Mouse (Mus musculus): ENCODE results near the gene Nipsnap2.
"Not testable (repeated sequence)": the region's sequence is repeated elsewhere in the genome, so short reads cannot be mapped to it uniquely, and the experiment has no call there.

Nipsnap2 gene

GRCm38 (mm10) chr5:129761865-129762540 is 37.1 kb downstream of the Nipsnap2 start:
- no peak for DNase-seq

DNA sequence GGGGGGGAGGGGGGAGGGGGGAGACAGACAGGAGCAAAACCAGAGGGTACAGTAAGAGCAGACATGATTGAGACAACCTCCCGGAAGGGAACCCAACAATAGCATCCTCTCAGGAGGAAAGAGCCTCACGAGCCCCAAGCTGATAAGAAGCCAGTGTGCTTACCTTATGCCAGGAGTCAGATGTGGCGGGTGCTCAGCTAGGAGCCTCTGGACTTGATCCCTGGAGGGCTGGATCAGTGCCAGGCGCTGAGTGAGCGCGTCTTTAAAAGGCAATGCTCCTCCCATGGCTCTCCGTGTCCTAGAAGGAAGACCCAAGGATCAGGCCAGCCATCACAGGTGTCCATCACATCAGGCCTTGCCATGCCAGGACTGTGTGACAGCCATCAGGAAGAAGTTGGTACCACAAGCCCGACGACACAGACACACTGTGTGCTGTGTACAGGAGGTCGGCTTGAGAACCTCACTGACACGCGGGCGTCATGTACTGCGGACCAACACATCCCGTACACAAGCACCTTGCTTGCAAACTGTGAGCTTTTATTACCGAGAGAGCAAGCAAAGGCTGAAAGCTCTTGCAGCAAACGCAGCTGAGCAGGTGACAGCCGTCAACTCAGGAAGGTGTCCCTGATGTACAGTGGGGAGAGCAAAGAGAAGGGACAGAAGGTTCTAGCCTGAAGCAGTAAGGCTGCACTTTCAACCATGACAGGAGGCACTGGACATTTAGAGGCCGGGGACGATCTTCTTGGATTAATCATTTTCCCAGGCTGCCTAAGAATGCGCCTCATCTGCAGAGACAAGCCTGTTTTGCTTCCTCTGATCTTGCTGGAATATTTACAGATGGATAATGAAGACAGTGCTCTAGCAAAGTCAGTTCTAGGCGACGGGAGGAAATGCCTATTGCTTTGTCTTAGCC is 45.8 kb downstream of the Nipsnap2 start:
- DNase-seq, result no peak

DNA sequence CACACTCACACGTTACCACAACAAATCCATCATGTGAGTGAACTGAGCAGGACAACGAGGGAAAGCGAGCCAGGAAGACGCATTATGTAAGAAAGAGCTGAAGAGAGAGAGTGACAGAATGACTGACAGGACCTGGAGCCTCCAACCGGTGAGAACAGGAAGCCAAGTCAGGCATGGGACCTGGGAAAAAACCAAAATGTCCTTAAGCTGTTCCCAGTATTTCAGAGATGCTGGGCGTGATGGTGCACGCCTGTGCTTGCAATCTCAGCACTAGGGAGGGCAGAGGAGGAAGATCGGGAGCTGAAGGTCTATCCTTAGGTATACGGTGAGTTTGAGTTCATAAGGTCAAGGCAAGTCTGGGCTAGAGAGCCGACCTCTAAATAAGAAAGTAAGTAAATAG is 47.6 kb downstream of the Nipsnap2 start:
- DNase-seq, result no peak

DNA sequence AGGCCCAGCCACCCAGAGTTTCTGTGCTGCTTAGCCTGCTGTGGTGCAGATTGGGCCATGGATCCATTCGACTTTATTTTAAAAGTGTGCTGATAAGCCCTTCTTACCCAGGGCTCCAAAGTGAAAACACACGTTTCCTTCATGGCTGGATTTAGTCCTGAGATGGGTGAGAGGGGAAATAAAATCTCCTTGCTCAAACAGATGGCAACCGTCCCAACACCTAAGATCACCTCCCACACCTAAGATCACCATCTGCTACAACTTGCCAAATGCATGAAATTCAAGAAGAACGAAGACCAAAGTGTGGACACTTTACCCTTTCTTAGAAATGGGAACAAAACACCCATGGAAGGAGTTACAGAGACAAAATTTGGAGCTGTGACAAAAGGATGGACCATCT is 48.5 kb downstream of the Nipsnap2 start:
- not testable (repeated sequence) for DNase-seq

GRCm38 (mm10) chr5:129774661-129775060 is 49.8 kb downstream of the Nipsnap2 start:
- no peak for DNase-seq

- no peak for DNase-seq
Measured at GRCm38 (mm10) chr5:129778348-129778995, 53.6 kb downstream of the Nipsnap2 start.

- peak; percentile 46 to 75 for DNase-seq
Measured at GRCm38 (mm10) chr5:129778996-129779716, 54.3 kb downstream of the Nipsnap2 start.

- DNase-seq, result no peak
Measured at GRCm38 (mm10) chr5:129780131-129780530, 55.3 kb downstream of the Nipsnap2 start.

- no peak for DNase-seq
Measured at GRCm38 (mm10) chr5:129782211-129782610, 57.3 kb downstream of the Nipsnap2 start.

DNA sequence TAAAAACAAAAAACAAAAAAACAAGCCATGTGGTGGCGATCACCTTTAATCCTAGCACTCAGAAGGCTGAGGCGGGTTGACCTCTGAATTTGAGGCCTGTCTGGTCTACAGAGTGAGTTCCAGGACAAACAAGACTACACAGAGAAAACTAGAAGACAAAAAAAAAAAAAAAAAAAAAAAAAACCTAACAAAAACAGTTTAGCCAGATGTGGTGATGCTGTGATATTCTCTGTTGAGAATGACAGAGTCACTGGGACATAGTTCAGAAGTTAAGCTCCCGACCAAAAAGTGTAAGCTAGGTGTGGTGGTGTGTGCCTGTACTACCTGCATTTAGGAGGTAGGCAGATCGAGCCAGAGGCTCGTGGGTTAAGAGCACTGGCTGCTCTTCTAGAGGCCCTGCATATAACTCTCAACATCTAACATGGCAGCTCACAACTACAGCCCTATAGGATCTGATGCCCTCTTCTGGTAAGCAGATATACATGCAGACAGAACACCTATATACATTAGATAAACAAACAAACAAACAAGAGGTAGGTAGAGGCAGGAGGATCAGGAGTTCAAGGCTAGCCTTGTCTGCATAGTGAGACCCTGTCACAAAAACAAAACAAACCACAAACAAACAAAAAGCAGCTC is 60.5 kb downstream of the Nipsnap2 start:
- DNase-seq, result no peak

DNA sequence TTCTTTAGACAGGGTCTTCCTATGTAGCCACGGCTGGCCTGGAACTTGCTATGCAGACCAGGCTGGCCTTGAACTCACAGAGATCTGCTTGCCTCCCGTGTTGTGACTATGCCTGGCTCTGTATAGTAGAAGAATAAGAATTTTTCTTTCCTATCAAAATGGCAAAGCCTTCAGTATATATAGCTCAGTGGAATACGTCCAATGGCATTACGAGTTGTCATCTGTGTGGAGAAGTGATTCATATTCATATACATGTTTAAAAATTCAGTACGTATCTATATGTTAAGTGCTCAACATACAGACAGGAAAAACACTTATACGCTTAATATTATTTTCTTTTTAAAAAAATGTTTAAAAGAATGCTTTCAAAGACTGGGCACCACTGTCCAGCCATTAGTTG is 61.3 kb downstream of the Nipsnap2 start:
- no peak for DNase-seq

GRCm38 (mm10) chr5:129786818-129787790 is 62.2 kb downstream of the Nipsnap2 start, which contains the start of gene Psph:
Psph (minus strand) TSS chr5:129787449.
- peak; percentile 93 for DNase-seq

GRCm38 (mm10) chr5:129787818-129788593 is 63.1 kb downstream of the Nipsnap2 start:
- DNase-seq, result no peak

- not testable (repeated sequence) for DNase-seq
Measured at GRCm38 (mm10) chr5:129790591-129790990, 65.7 kb downstream of the Nipsnap2 start.
